Mouse (Mus musculus): Measurements from ENCODE around the gene Olfr455. TPM values are rescaled to one million over a fixed set of nuclear protein-coding genes. Genes with fewer than 3 reads are reported as not detected.

The Olfr455 gene
- total RNA-seq, 2 experiments from 2014 or later, result not detected

DNA sequence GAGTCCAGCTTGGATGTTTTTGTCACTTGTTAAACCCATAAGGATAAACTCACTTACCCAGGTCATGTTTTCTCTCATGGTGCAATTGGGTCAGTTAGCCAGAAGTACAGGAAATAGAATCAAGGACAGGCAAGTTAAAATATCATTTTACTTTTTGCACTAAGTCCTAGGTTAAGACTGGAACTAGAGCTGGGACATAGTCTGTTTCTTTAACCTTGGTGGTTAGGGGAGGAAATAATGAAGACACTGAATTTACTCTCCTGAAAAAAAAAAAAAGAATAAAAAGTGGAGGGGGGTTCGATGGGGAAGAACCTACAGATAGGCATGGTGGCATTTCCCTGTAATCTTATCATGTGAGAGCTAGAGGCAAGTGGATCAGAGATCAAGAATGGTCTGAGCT lies 60.3 kb downstream of the Olfr455 start, which contains the start of gene Olfr456:
Gene Olfr456 (minus strand): TSS at position 101 of the 400 bp plus-strand sequence.
- DNase-seq, result no peak

Other genes starting within 250 kb of the Olfr455 start
- gene Fam131b, start 222.9 kb downstream of the Olfr455 start, total RNA-seq (2021), result under 1 TPM; 0.23 to 0.60 TPM
- 100 to 1,000 TPM; 107 to 144 TPM for gene Zyx, start 198.0 kb downstream of the Olfr455 start, total RNA-seq (2021)
- gene Epha1, start 174.3 kb downstream of the Olfr455 start, total RNA-seq (2021), result under 1 TPM; 0.46 to 0.49 TPM
- gene Tas2r143, start 147.3 kb downstream of the Olfr455 start, total RNA-seq (2021), result 1 to 10 TPM; 2.3 to 5.9 TPM
- gene Tas2r135, start 142.2 kb downstream of the Olfr455 start, total RNA-seq (2021), result 1 to 10 TPM; 1.3 to 6.4 TPM
- 1 to 10 TPM in 1 of 2 experiments, not detected in 1; 3.7 TPM for gene Tas2r126, start 113.1 kb downstream of the Olfr455 start, total RNA-seq (2021)
- not detected for gene Olfr458, start 82.4 kb downstream of the Olfr455 start, total RNA-seq (2021)
- gene Olfr457, start 71.3 kb downstream of the Olfr455 start, total RNA-seq (2021), result not detected
- gene Olfr456, start 60.4 kb downstream of the Olfr455 start, total RNA-seq (2021), result not detected
- not detected for gene Tcaf3, start 50.1 kb upstream of the Olfr455 start, total RNA-seq (2021)
- 10 to 100 TPM in 1 of 2 experiments, 1 to 10 TPM in 1; 9.4 to 13.7 TPM for gene Tcaf2, start 97.7 kb upstream of the Olfr455 start, total RNA-seq (2021)
- gene Tcaf1, start 162.5 kb upstream of the Olfr455 start, total RNA-seq (2021), result 10 to 100 TPM; 71.7 to 85.6 TPM
- not detected for gene Olfr453, start 191.8 kb upstream of the Olfr455 start, total RNA-seq (2021)
- gene Olfr38, start 208.8 kb upstream of the Olfr455 start, total RNA-seq (2021), result not detected
- not detected for gene Olfr452, start 237.5 kb upstream of the Olfr455 start, total RNA-seq (2021)

Data from adrenal gland, postnatal 36 days (tissue).